Comparison of ENCODE assay signal across 24 mouse cellular contexts in the genomic region with DNA sequence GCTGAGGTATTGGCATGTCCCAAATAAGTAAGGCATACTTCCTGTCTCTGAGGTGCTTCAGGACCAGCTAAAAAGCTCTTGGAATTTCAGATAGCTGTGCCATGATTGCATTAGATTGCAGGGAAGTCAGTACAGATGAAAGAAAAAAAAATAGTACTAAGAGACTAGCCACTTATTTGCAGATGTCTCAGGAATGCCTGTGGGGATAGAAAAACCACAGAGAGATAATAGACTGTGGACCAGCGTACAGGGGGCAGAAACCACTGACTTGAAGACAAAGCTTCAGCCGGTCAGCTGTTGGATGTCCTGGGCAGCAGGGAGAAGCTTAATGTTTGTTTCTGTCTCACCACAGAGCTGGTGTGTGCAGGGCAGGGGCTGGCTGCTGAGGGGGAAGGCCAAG. TPM values are rescaled to one million over a fixed set of nuclear protein-coding genes. Genes with fewer than 3 reads are reported as not detected.
DNase-seq lines count a peak whose midpoint lies in the region; TF ChIP-seq lines count a peak whose summit lies in the region.
"Had no signal": no experiment of that assay in that cellular context is flagged by ENCODE, and none has a peak within 500 bp of the region (broad histone marks: within the 10 kb centered on the region; RNA-seq: fewer than 3 reads in every experiment).

No protein-coding gene starts in this region.

- DNase-seq in 3T3-L1 (ENCODE audit: low read depth, low spot score) = peak; percentile 75
- DNase-seq in Muller cell, postnatal 12 days (ENCODE audit: inconsistent ontology term) = peak; percentile 42
- DNase-seq in kidney, adult 11 months = no peak
- no peak for DNase-seq in frontal cortex, postnatal 25 days (ENCODE audit: low spot score in 2 of 2)
- no peak for DNase-seq in ovary, adult 18-20 months (ENCODE audit: low spot score)
- DNase-seq: adrenal gland, adult 8-10 months; adrenal gland, postnatal 25 days; B cell, adult 2 months; cerebellum, adult 11-12 months; cerebellum, adult 8-10 months; cerebellum, postnatal 10 days; cerebellum, postnatal 36 days; gastrocnemius, postnatal 10 days; gastrocnemius, postnatal 36 days; heart, adult 2 months; heart, postnatal 10 days; heart, postnatal 36 days; kidney, adult 2 months had no signal

- no peak overlapping the region for H3K4me3 ChIP-seq in embryonic fibroblast, embryonic 13.5 days (ENCODE audit: insufficient read depth, low read length)
- H3K4me3 ChIP-seq: forebrain, embryonic 12.5 days; forebrain, embryonic 15.5 days; heart, adult 2 months; heart, embryonic 15.5 days; hindbrain, embryonic 10.5 days; hindbrain, embryonic 13.5 days had no signal

- no peak for TF ChIP-seq POLR2A in embryonic fibroblast, embryonic 13.5 days (IDR thresholded peaks at IDR 0.05; ENCODE audit: low read depth, low read length)

- TF ChIP-seq CTCF in embryonic fibroblast, embryonic 13.5 days (IDR thresholded peaks at IDR 0.05; ENCODE audit: borderline replicate concordance, insufficient read depth, low read length) = no peak

- peak overlapping the region; percentile 32; the same call in 1 of the 2 replicates for H3K27ac ChIP-seq in embryonic fibroblast, embryonic 13.5 days (ENCODE audit: insufficient read depth, low read length)
- H3K27ac ChIP-seq: forebrain, embryonic 12.5 days; forebrain, embryonic 15.5 days; heart, adult 2 months; heart, embryonic 15.5 days; hindbrain, embryonic 10.5 days; hindbrain, embryonic 13.5 days had no signal

- H3K4me1 ChIP-seq in embryonic fibroblast, embryonic 13.5 days (ENCODE audit: control insufficient read depth, insufficient read depth, low read length) = peaks cover 13% of the 10 kb centered on the region
- H3K4me1 ChIP-seq: hindbrain, embryonic 13.5 days had no signal

RNA-seq across cellular contexts. Expression of a gene that starts 10.5 kb away (rescaled TPM):
- polyA plus RNA-seq in embryonic fibroblast, embryonic 13.5 days (2011; ENCODE audit: insufficient read length, low read depth, missing spikeins) = 36.5 and 49.2 TPM in 2 replicates

Comparison
In these comparisons a context has a peak if more than half of its experiments do, and no peak if none do; other contexts are left out.
1. DNase-seq: peak in 3T3-L1 (single experiment) and Muller cell, postnatal 12 days (single experiment); none in kidney, adult 11 months (single experiment), frontal cortex, postnatal 25 days (0 of 2) and ovary, adult 18-20 months (single experiment).